Mouse (Mus musculus) kidney, postnatal 4 days (tissue): ENCODE measurements around the gene Vmn1r24.
"Not testable (repeated sequence)": the region's sequence is repeated elsewhere in the genome, so short reads cannot be mapped to it uniquely, and the experiment has no call there.

Experiments
- DNase-seq, 2 experiments: peaks; one replicate each; pipeline ENCODE4 v3.0.0; 2021; ENCODE audit warnings: mixed read lengths in 2 of 2

The Vmn1r24 gene

DNA sequence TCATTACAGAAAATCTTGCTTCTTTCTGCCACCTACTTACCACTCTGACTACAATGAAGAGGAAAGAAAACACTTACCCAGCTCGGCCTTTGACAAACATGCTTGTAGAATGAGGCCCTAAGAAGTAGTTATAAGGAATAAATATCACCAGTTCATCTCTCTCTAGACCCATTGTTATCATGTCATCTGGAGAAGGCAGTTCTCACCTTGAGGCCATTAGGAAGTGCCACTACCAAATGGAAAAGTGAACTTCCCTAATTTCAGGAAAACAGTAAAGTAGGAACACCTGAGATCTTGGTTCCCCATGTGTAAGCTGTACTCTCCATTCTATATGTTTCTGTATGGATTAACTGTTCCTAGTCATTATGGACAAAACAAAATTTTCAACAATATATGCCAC lies at the start of gene Vmn1r24:
Gene Vmn1r24 (minus strand): TSS at position 101 of the 400 bp plus-strand sequence.
- DNase-seq: not testable (repeated sequence)

DNA sequence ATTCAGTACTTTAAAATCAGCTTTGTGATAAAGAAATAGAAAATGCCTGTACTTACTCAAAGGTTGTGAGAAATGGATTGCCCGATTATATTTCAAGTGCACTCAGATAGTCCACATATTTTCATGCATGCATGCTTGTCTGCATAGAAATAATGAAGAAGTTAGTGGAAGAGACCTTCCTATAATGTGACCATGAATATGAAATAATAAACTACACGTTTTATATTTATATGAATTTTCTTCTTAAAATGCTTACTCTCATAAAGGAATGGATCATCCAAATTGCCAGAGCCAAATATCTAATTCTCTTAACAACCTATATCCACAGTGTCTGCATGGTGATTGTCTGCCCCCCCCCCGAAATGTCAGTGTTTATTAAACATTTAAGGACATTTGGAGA lies 19.4 kb upstream of the Vmn1r24 start, which contains the start of gene Vmn1r25:
Gene Vmn1r25 (minus strand): TSS at position 101 of the 400 bp plus-strand sequence.
- no peak for DNase-seq

DNA sequence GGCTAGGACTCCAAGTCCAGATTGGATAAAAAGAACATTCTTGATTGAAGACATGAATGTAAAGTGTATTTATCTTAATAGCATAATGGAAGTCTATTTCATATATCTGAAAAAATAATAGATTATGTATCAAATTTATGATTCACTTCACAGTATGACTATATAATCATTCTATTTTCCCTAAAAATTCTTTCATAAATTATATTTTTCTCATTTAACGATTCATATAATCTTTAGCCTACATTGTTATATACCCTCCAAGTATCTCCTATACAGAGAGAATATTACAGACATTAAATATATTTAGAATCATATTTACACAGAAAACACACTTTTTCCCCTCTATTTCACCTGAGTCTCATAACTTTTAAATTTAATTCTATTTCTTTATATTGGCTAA lies 34.6 kb downstream of the Vmn1r24 start, which contains the start of gene Vmn1r23:
Gene Vmn1r23 (minus strand): TSS at position 101 of the 400 bp plus-strand sequence.
- DNase-seq: no peak

DNA sequence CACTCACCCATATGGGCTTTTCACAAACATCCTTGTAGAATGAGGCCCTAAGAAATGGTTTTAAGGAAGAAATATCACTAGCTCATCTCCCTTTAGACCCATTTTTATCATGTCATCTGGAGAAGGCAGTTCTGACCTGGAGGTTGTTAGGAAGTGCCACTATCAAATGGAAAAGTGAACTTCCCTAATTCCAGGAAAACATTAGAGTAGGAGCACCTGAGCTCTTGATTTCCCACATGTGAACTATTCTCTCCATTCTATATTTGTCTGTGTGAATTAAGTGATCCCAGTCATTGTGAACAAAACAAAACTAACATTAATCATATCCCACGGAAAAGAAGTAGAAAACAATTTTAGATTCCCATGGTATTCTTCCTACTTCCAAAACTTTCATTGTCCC lies 53.4 kb downstream of the Vmn1r24 start, which contains the start of gene Vmn1r22:
Gene Vmn1r22 (minus strand): TSS at position 101 of the 400 bp plus-strand sequence.
- no peak for DNase-seq
